ENCODE assay signal across 8 mouse cellular contexts in genomic region chr10:81575208-81575631, GRCm38 (mm10). TPM values are rescaled to one million over a fixed set of nuclear protein-coding genes. Genes with fewer than 3 reads are reported as not detected.
A peak's percentile ranks its signal among the peaks of the same experiment; 100 is the strongest.
DNase-seq lines count a peak whose midpoint lies in the region; ATAC-seq and TF ChIP-seq lines count a peak whose summit lies in the region.

No protein-coding gene starts in this region.

- no peaks in the 10 kb centered on the region for H3K9me3 ChIP-seq in forebrain, postnatal 0 days (ENCODE audit: low read length)
- no peaks in the 10 kb centered on the region for H3K9me3 ChIP-seq in kidney, embryonic 14.5 days (ENCODE audit: control insufficient read depth, low read length)

- peak overlapping the region; percentile 61 for H3K4me3 ChIP-seq in bone marrow macrophage, adult 2 months (ENCODE audit: insufficient read depth, low read length)
- peak overlapping the region; percentile 60 for H3K4me3 ChIP-seq in forebrain, postnatal 0 days (ENCODE audit: low read depth, low read length)
- peak overlapping the region; percentile 51 for H3K4me3 ChIP-seq in kidney, embryonic 14.5 days (ENCODE audit: low read length)
- peak overlapping the region; percentile 10; the same call in 1 of the 2 replicates for H3K4me3 ChIP-seq in macrophage (ENCODE audit: inconsistent target)

- peak overlapping the region; percentile 62 for H3K9ac ChIP-seq in forebrain, postnatal 0 days
- H3K9ac ChIP-seq in kidney, embryonic 14.5 days (ENCODE audit: low read depth, low read length) = peak overlapping the region; percentile 68

- H3K4me1 ChIP-seq in bone marrow macrophage, adult 2 months (ENCODE audit: control insufficient read depth, insufficient read depth, low read length) = peaks cover 5% of the 10 kb centered on the region; the same call in 1 of the 2 replicates
- H3K4me1 ChIP-seq in forebrain, postnatal 0 days (ENCODE audit: insufficient read depth) = peaks cover 20% of the 10 kb centered on the region
- H3K4me1 ChIP-seq in kidney, embryonic 14.5 days (ENCODE audit: control insufficient read depth, insufficient read depth, low read length) = peaks cover 49% of the 10 kb centered on the region

- no peak for ATAC-seq in forebrain, postnatal 0 days
- no peak for ATAC-seq in kidney, embryonic 14.5 days (ENCODE audit: low FRiP score, low TSS enrichment)

- no peaks in the 10 kb centered on the region for H3K36me3 ChIP-seq in forebrain, postnatal 0 days (ENCODE audit: insufficient read depth)
- H3K36me3 ChIP-seq in kidney, embryonic 14.5 days (ENCODE audit: control insufficient read depth, insufficient read depth, low read length) = no peaks in the 10 kb centered on the region
- H3K36me3 ChIP-seq in macrophage (ENCODE audit: inconsistent target) = no peaks in the 10 kb centered on the region

- no peaks in the 10 kb centered on the region for H3K79me2 ChIP-seq in macrophage (ENCODE audit: inconsistent target)

- TF ChIP-seq CTCF in bone marrow macrophage, adult 2 months (IDR thresholded peaks at IDR 0.05; ENCODE audit: low read depth, low read length) = no peak
- no peak for TF ChIP-seq CTCF in forebrain, postnatal 0 days (IDR thresholded peaks at IDR 0.05; ENCODE audit: low read depth)

- no peak overlapping the region for H3K27ac ChIP-seq in bone marrow macrophage, adult 2 months (ENCODE audit: insufficient read depth, low read depth, low read length)
- H3K27ac ChIP-seq in forebrain, postnatal 0 days (ENCODE audit: low read depth, low read length) = no peak overlapping the region
- peak overlapping the region; percentile 69; the same call in 1 of the 2 replicates for H3K27ac ChIP-seq in kidney, embryonic 14.5 days (ENCODE audit: low read depth, low read length)
- no peak overlapping the region for H3K27ac ChIP-seq in macrophage

- TF ChIP-seq POLR2A in bone marrow macrophage, adult 2 months (IDR thresholded peaks at IDR 0.05; ENCODE audit: borderline replicate concordance, low read depth, low read length) = no peak

- peak overlapping the region; percentile 74 for H3K4me2 ChIP-seq in forebrain, postnatal 0 days (ENCODE audit: low read depth)
- H3K4me2 ChIP-seq in kidney, embryonic 14.5 days (replicated peaks; ENCODE audit: low read depth, low read length) = peak overlapping the region; percentile 77

- DNase-seq in ovary, postnatal 36 days (ENCODE audit: low spot score) = peak; percentile 68
- no peak for DNase-seq in ovary, postnatal 10 days (ENCODE audit: low spot score)
- DNase-seq in forebrain, postnatal 0 days = no peak
- peak; percentile 67 for DNase-seq in thymus, postnatal 4 days
- DNase-seq in yolk sac, embryonic 10.5 days (ENCODE audit: low spot score) = no peak

- peaks cover 15% of the 10 kb centered on the region for H3K27me3 ChIP-seq in forebrain, postnatal 0 days (ENCODE audit: insufficient read depth, low read length)
- peaks cover 6% of the 10 kb centered on the region; the same call in 1 of the 2 replicates for H3K27me3 ChIP-seq in kidney, embryonic 14.5 days (ENCODE audit: control insufficient read depth, insufficient read depth, low read length)

- under 1% methylated on average over 26 of the region's 30 CpGs for WGBS in forebrain, postnatal 0 days
- WGBS in kidney, embryonic 14.5 days = 0% methylated on average over 30 of the region's 30 CpGs
- 2% methylated on average over 30 of the region's 30 CpGs for WGBS in macrophage (ENCODE audit: missing documents)

RNA-seq across cellular contexts. Expression of gene Tle2, which starts 0.9 kb away (rescaled TPM):
- polyA plus RNA-seq in bone marrow macrophage, adult 2 months (2012; ENCODE audit: insufficient read depth, insufficient read length, missing spikeins) = 17.9 and 24.5 TPM in 2 replicates
- total RNA-seq in forebrain, postnatal 0 days (2014; rRNA removed) = 20.5 and 25.6 TPM in 2 replicates
- 21.0 and 30.5 TPM in 2 replicates for polyA plus RNA-seq in forebrain, postnatal 0 days (2015; fragmentation: Nextera tagmentation; extraction: Ambion mirVana)
- 29.3 and 30.4 TPM in 2 replicates for polyA plus RNA-seq in kidney, embryonic 14.5 days (2014; fragmentation: Nextera tagmentation; extraction: Ambion mirVana)
- total RNA-seq in macrophage (2018; cell fraction: chromatin; rRNA removed) = 10 to 100 TPM in 25 of 26 experiments, 1 to 10 TPM in 1; 8.0 to 81.0 (median 27.5) TPM
- total RNA-seq in macrophage (2018; cell fraction: cytosol; rRNA removed) = 1 to 10 TPM in 20 of 26 experiments, under 1 TPM in 6; 0.41 to 3.4 (median 1.7) TPM
- total RNA-seq in macrophage (2018; cell fraction: nucleus; rRNA removed) = 10 to 100 TPM in 13 of 26 experiments, 1 to 10 TPM in 13; 2.7 to 40.2 (median 8.6) TPM
- polyA plus RNA-seq in macrophage (2018) = 1.3 to 3.9 TPM (median 3.6 TPM) in 3 replicates

RNA-seq across cellular contexts. Expression of gene Aes, which starts 15.9 kb away (rescaled TPM):
- polyA plus RNA-seq in bone marrow macrophage, adult 2 months (2012; ENCODE audit: insufficient read depth, insufficient read length, missing spikeins) = 478 and 551 TPM in 2 replicates
- 450 and 455 TPM in 2 replicates for total RNA-seq in forebrain, postnatal 0 days (2014; rRNA removed)
- polyA plus RNA-seq in forebrain, postnatal 0 days (2015; fragmentation: Nextera tagmentation; extraction: Ambion mirVana) = 752 and 802 TPM in 2 replicates
- polyA plus RNA-seq in kidney, embryonic 14.5 days (2014; fragmentation: Nextera tagmentation; extraction: Ambion mirVana) = 408 and 609 TPM in 2 replicates
- 100 to 1,000 TPM in 2 of 26 experiments, 10 to 100 TPM in 19, 1 to 10 TPM in 5; 2.7 to 107 (median 27.0) TPM for total RNA-seq in macrophage (2018; cell fraction: chromatin; rRNA removed)
- total RNA-seq in macrophage (2018; cell fraction: cytosol; rRNA removed) = 100 to 1,000 TPM; 207 to 355 (median 268) TPM
- 100 to 1,000 TPM in 1 of 26 experiments, 10 to 100 TPM in 25; 19.7 to 104 (median 54.7) TPM for total RNA-seq in macrophage (2018; cell fraction: nucleus; rRNA removed)
- 301 to 334 TPM (median 303 TPM) in 3 replicates for polyA plus RNA-seq in macrophage (2018)

RNA-seq across cellular contexts. Expression of gene Tle6, which starts 25.7 kb away (rescaled TPM):
- polyA plus RNA-seq in bone marrow macrophage, adult 2 months (2012; ENCODE audit: insufficient read depth, insufficient read length, missing spikeins) = 42.3 and 47.9 TPM in 2 replicates
- total RNA-seq in forebrain, postnatal 0 days (2014; rRNA removed) = 8.7 and 14.1 TPM in 2 replicates
- 4.2 and 5.1 TPM in 2 replicates for polyA plus RNA-seq in forebrain, postnatal 0 days (2015; fragmentation: Nextera tagmentation; extraction: Ambion mirVana)
- polyA plus RNA-seq in kidney, embryonic 14.5 days (2014; fragmentation: Nextera tagmentation; extraction: Ambion mirVana) = 12.6 and 15.5 TPM in 2 replicates
- 10 to 100 TPM in 23 of 26 experiments, 1 to 10 TPM in 3; 5.0 to 74.3 (median 29.9) TPM for total RNA-seq in macrophage (2018; cell fraction: chromatin; rRNA removed)
- 10 to 100 TPM in 18 of 26 experiments, 1 to 10 TPM in 8; 6.2 to 16.4 (median 11.2) TPM for total RNA-seq in macrophage (2018; cell fraction: cytosol; rRNA removed)
- 10 to 100 TPM in 21 of 26 experiments, 1 to 10 TPM in 5; 5.3 to 51.3 (median 15.2) TPM for total RNA-seq in macrophage (2018; cell fraction: nucleus; rRNA removed)
- 9.8 to 17.4 TPM (median 16.7 TPM) in 3 replicates for polyA plus RNA-seq in macrophage (2018)

RNA-seq across cellular contexts. Expression of gene Gna11, which starts 30.2 kb away (rescaled TPM):
- polyA plus RNA-seq in bone marrow macrophage, adult 2 months (2012; ENCODE audit: insufficient read depth, insufficient read length, missing spikeins) = 10.1 and 10.5 TPM in 2 replicates
- 110 and 114 TPM in 2 replicates for total RNA-seq in forebrain, postnatal 0 days (2014; rRNA removed)
- 126 and 133 TPM in 2 replicates for polyA plus RNA-seq in forebrain, postnatal 0 days (2015; fragmentation: Nextera tagmentation; extraction: Ambion mirVana)
- 77.7 and 89.2 TPM in 2 replicates for polyA plus RNA-seq in kidney, embryonic 14.5 days (2014; fragmentation: Nextera tagmentation; extraction: Ambion mirVana)
- 10 to 100 TPM in 18 of 26 experiments, 1 to 10 TPM in 8; 1.5 to 34.9 (median 14.9) TPM for total RNA-seq in macrophage (2018; cell fraction: chromatin; rRNA removed)
- 1 to 10 TPM in 23 of 26 experiments, under 1 TPM in 3; 0.37 to 5.9 (median 4.1) TPM for total RNA-seq in macrophage (2018; cell fraction: cytosol; rRNA removed)
- 10 to 100 TPM in 13 of 26 experiments, 1 to 10 TPM in 13; 2.2 to 41.9 (median 9.7) TPM for total RNA-seq in macrophage (2018; cell fraction: nucleus; rRNA removed)
- 3.5 to 6.3 TPM (median 6.2 TPM) in 3 replicates for polyA plus RNA-seq in macrophage (2018)

RNA-seq across cellular contexts. Expression of gene BC025920, which starts 30.9 kb away (rescaled TPM):
- polyA plus RNA-seq in bone marrow macrophage, adult 2 months (2012; ENCODE audit: insufficient read depth, insufficient read length, missing spikeins) = 0.67 and 0.78 TPM in 2 replicates
- total RNA-seq in forebrain, postnatal 0 days (2014; rRNA removed) = 3.8 and 4.7 TPM in 2 replicates
- polyA plus RNA-seq in forebrain, postnatal 0 days (2015; fragmentation: Nextera tagmentation; extraction: Ambion mirVana) = 1.4 TPM in 2 replicates
- 0.84 and 0.86 TPM in 2 replicates for polyA plus RNA-seq in kidney, embryonic 14.5 days (2014; fragmentation: Nextera tagmentation; extraction: Ambion mirVana)
- total RNA-seq in macrophage (2018; cell fraction: chromatin; rRNA removed) = 1 to 10 TPM in 17 of 26 experiments, under 1 TPM in 8, not detected in 1; 0.37 to 5.0 (median 1.4) TPM
- under 1 TPM; 0.07 to 0.78 (median 0.29) TPM for total RNA-seq in macrophage (2018; cell fraction: cytosol; rRNA removed)
- total RNA-seq in macrophage (2018; cell fraction: nucleus; rRNA removed) = 1 to 10 TPM in 20 of 26 experiments, under 1 TPM in 6; 0.31 to 4.6 (median 1.9) TPM
- polyA plus RNA-seq in macrophage (2018) = 0.30 to 0.55 TPM (median 0.40 TPM) in 3 replicates

Comparison
In these comparisons a context has a peak if more than half of its experiments do, and no peak if none do; other contexts are left out.
1. DNase-seq: peak in ovary, postnatal 36 days (single experiment) and thymus, postnatal 4 days (single experiment); none in ovary, postnatal 10 days (single experiment), forebrain, postnatal 0 days (single experiment) and yolk sac, embryonic 10.5 days (single experiment).
2. H3K4me3 ChIP-seq: peak in every context shown above with its lines; median percentile 61 in bone marrow macrophage, adult 2 months; 60 in forebrain, postnatal 0 days; 51 in kidney, embryonic 14.5 days; 10 in macrophage.